In the genomic region with DNA sequence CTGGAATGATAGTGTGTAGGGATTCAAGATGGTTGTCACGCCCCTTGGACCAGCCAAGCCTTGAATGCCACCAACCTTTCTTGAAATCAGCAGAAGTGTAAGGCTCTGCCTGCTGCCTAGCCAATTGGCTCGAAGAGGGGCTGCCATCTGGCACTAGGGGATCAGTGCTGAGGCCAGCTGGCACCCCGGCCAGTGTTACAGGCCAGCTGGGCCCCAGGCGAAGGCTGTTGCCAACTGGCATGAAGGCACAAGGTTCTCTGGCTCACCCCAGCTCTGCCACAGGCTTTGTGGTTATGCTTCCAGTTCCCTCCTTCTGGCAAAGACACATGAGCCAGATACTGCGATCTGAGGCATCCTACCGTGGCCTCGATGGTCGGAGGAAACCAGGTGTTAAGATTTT, we compare ENCODE assay signal across 9 mouse cellular contexts. TPM values are rescaled to one million over a fixed set of nuclear protein-coding genes. Genes with fewer than 3 reads are reported as not detected.
A peak's percentile ranks its signal among the peaks of the same experiment; 100 is the strongest.
DNase-seq lines count a peak whose midpoint lies in the region; ATAC-seq and TF ChIP-seq lines count a peak whose summit lies in the region.
"Had no signal": no experiment of that assay in that cellular context is flagged by ENCODE, and none has a peak within 500 bp of the region (broad histone marks: within the 10 kb centered on the region; RNA-seq: fewer than 3 reads in every experiment).

No protein-coding gene starts in this region.

- no peak overlapping the region for H3K9ac ChIP-seq in heart, embryonic 11.5 days (ENCODE audit: low read depth, low read length)
- no peak overlapping the region for H3K9ac ChIP-seq in lung, postnatal 0 days (replicated peaks; ENCODE audit: low read depth)

- no peaks in the 10 kb centered on the region for H3K4me1 ChIP-seq in heart, embryonic 11.5 days (ENCODE audit: control insufficient read depth, insufficient read depth, low read length)
- H3K4me1 ChIP-seq in lung, postnatal 0 days (ENCODE audit: insufficient read depth, low read depth, low read length), result no peaks in the 10 kb centered on the region

- no peak overlapping the region for H3K4me3 ChIP-seq in heart, embryonic 11.5 days (ENCODE audit: low read depth, low read length)
- H3K4me3 ChIP-seq in lung, postnatal 0 days (ENCODE audit: low read depth, low read length), result no peak overlapping the region

- H3K4me2 ChIP-seq in heart, embryonic 11.5 days, result no peak overlapping the region
- no peak overlapping the region for H3K4me2 ChIP-seq in lung, postnatal 0 days (replicated peaks; ENCODE audit: low read depth, low read length)

- H3K36me3 ChIP-seq in heart, embryonic 11.5 days (ENCODE audit: control insufficient read depth, insufficient read depth, low read length), result no peaks in the 10 kb centered on the region
- no peaks in the 10 kb centered on the region for H3K36me3 ChIP-seq in lung, postnatal 0 days (ENCODE audit: insufficient read depth, low read length)

- no peak for ATAC-seq in heart, embryonic 11.5 days (replicated peaks; ENCODE audit: insufficient number of reproducible peaks, low FRiP score, low TSS enrichment)
- ATAC-seq in lung, postnatal 0 days, result no peak

- no peak for TF ChIP-seq CTCF in lung, postnatal 0 days (IDR thresholded peaks at IDR 0.05)

- TF ChIP-seq EP300 in lung, postnatal 0 days (IDR thresholded peaks at IDR 0.05), result no peak

- WGBS in heart, embryonic 11.5 days (ENCODE audit: insufficient replicate concordance), result 79% methylated on average over 8 of the region's 8 CpGs
- WGBS in lung, postnatal 0 days, result 76% methylated on average over 8 of the region's 8 CpGs

- no peaks in the 10 kb centered on the region for H3K9me3 ChIP-seq in heart, embryonic 11.5 days (replicated peaks; ENCODE audit: control insufficient read depth, low read length)
- no peaks in the 10 kb centered on the region for H3K9me3 ChIP-seq in lung, postnatal 0 days (ENCODE audit: low read length)

- H3K27ac ChIP-seq in heart, embryonic 11.5 days (ENCODE audit: low read depth, low read length), result no peak overlapping the region
- no peak overlapping the region for H3K27ac ChIP-seq in lung, postnatal 0 days (ENCODE audit: low read length)

- DNase-seq in heart, adult 11 months, result peak; percentile 99
- DNase-seq in adrenal gland, postnatal 14 days, result peak; percentile 79
- peak; percentile 70 for DNase-seq in frontal cortex, postnatal 10 days (ENCODE audit: low spot score in 2 of 2)
- DNase-seq in layer of hippocampus, adult 8-10 months (ENCODE audit: low spot score in 2 of 2), result peak; percentile 76 to 85
- peak; percentile 59 for DNase-seq in ovary, postnatal 36 days (ENCODE audit: low spot score)
- DNase-seq in lung, postnatal 0 days (ENCODE audit: low spot score), result no peak
- DNase-seq in embryo, embryonic 10.5 days (ENCODE audit: low spot score), result no peak

- no peaks in the 10 kb centered on the region for H3K27me3 ChIP-seq in heart, embryonic 11.5 days (ENCODE audit: control insufficient read depth, insufficient read depth, low read length)
- H3K27me3 ChIP-seq in lung, postnatal 0 days (replicated peaks; ENCODE audit: insufficient read depth, low read length), result no peaks in the 10 kb centered on the region

RNA-seq across cellular contexts. Expression of a gene that starts 24.5 kb away (rescaled TPM):
- 0.21 TPM in 1 of 2 replicates, not detected in the other for polyA plus RNA-seq in heart, embryonic 11.5 days (2014; fragmentation: Nextera tagmentation; extraction: Ambion mirVana)
- not detected in 2 replicates for total RNA-seq in adrenal gland, postnatal 14 days (2021)
- 10 to 100 TPM in 3 of 4 experiments, 1 to 10 TPM in 1; 9.9 to 20.3 (median 15.4) TPM for total RNA-seq in layer of hippocampus, adult 8-10 months (2022)
- polyA plus RNA-seq in lung, postnatal 0 days (2015; fragmentation: Nextera tagmentation; extraction: Ambion mirVana), result 0.08 TPM in 1 of 2 replicates, not detected in the other
- polyA plus RNA-seq: limb, embryonic 11.5 days had no signal

Comparison
In these comparisons a context has a peak if more than half of its experiments do, and no peak if none do; other contexts are left out.
1. DNase-seq: peak in heart, adult 11 months (single experiment), adrenal gland, postnatal 14 days (single experiment), frontal cortex, postnatal 10 days (2 of 2), layer of hippocampus, adult 8-10 months (2 of 2) and ovary, postnatal 36 days (single experiment); none in lung, postnatal 0 days (single experiment) and embryo, embryonic 10.5 days (single experiment).
2. RNA of a gene that starts 24.5 kb away (total RNA-seq): 9.9 to 20.3 TPM in layer of hippocampus, adult 8-10 months; not detected in adrenal gland, postnatal 14 days; every median in the first group is over 10 times any median in the second.